Mouse (Mus musculus): Measurements from ENCODE around the gene Rpp14. TPM values are rescaled to one million over a fixed set of nuclear protein-coding genes. Genes with fewer than 3 reads are reported as not detected.

Gene Rpp14
- polyA plus RNA-seq, 1 experiment, result 7.2 TPM

DNA sequence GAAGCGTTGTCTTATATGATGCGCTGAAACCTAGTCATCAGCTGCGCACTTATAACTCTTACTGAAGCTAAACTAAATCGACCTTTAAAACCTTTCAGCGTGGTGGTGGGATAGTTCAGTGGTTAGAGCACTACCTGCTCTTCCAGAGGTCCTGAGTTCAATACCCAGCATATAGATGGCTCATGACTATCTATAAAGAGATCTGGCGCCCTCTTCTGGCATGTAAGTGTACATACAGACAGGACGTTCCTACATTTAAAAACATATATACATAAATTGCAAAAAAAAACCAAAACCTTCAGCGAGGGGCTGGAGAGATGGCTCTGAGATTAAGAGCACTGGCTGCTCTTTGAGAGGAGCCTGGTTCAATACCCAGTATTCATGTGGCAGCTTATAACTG is 35.8 kb upstream of the Rpp14 start:
- 73% methylated on average over 8 of the region's 8 CpGs for WGBS

GRCm38 (mm10) chr14:8044786-8045185 is 35.4 kb upstream of the Rpp14 start:
- no peaks in the 10 kb centered on the region for H3K27me3 ChIP-seq (ENCODE audit: control insufficient read depth, insufficient read depth, low read length)
- H3K27ac ChIP-seq (ENCODE audit: control insufficient read depth, insufficient read depth, low read length), result no peak overlapping the region
- no peaks in the 10 kb centered on the region for H3K4me1 ChIP-seq (replicated peaks; ENCODE audit: control insufficient read depth, insufficient read depth, low read length)
- 88% methylated on average over 6 of the region's 6 CpGs for WGBS
- H3K36me3 ChIP-seq (ENCODE audit: control insufficient read depth, insufficient read depth, low read length), result no peaks in the 10 kb centered on the region
- DNase-seq, result no peak
- no peak for TF ChIP-seq POLR2A (IDR thresholded peaks at IDR 0.05; ENCODE audit: control insufficient read depth, extremely low read depth, insufficient read depth, low read length, poor library complexity)
- TF ChIP-seq CTCF (IDR thresholded peaks at IDR 0.05; ENCODE audit: borderline replicate concordance, control insufficient read depth, extremely low read depth, insufficient read depth, low read length, poor library complexity), result no peak
- H3K4me3 ChIP-seq (ENCODE audit: control insufficient read depth, insufficient read depth, low read length), result no peak overlapping the region

More for the DNA sequence above, 35.8 kb upstream of the Rpp14 start:
- Histone ChIP-seq H3K27ac (ENCODE audit: control insufficient read depth, insufficient read depth, low read length) (no peak overlapping the region), H3K36me3 (ENCODE audit: control insufficient read depth, insufficient read depth, low read length) (no peaks in the 10 kb centered on the region), H3K4me1 (replicated peaks; ENCODE audit: control insufficient read depth, insufficient read depth, low read length) (no peaks in the 10 kb centered on the region), H3K27me3 (ENCODE audit: control insufficient read depth, insufficient read depth, low read length) (no peaks in the 10 kb centered on the region), H3K4me3 (ENCODE audit: control insufficient read depth, insufficient read depth, low read length) (no peak overlapping the region)
- peak; percentile 9 for DNase-seq
- TF ChIP-seq POLR2A (IDR thresholded peaks at IDR 0.05; ENCODE audit: control insufficient read depth, extremely low read depth, insufficient read depth, low read length, poor library complexity), result no peak
- no peak for TF ChIP-seq CTCF (IDR thresholded peaks at IDR 0.05; ENCODE audit: borderline replicate concordance, control insufficient read depth, extremely low read depth, insufficient read depth, low read length, poor library complexity)

DNA sequence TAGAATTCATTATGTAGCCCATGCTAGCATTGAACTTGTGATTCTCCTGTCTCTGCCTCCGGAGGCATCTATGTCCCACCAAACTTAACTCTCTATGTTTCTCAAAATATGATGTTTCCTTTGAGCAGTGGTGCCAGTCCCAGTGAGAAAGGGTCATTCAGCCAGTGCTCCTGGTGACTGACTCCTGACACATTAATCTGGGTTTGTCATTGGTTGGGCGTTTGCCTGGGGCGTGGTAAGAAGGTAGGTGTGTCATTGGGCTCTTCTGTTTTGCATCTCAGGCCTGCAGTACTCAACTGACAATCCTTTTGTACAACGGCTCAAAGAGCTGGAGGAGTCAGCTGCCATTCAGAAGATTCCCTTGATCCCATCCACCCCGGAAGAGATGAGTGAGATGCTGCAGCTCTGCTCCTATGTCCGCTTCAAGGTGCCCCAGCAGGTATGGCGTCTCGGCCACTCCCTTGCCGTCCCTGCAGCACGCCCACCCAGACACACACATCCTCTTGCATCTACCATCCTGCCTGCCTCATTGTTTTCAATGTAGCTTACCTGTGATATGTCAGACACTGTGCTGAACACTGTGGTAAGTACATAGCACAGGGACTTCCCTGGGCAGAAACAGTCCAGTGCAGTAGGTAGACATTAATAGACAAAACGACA is 34.9 kb upstream of the Rpp14 start:
- WGBS, result 95% methylated on average over 11 of the region's 11 CpGs
- no peaks in the 10 kb centered on the region for H3K27me3 ChIP-seq (ENCODE audit: control insufficient read depth, insufficient read depth, low read length)
- H3K4me1 ChIP-seq (replicated peaks; ENCODE audit: control insufficient read depth, insufficient read depth, low read length), result no peaks in the 10 kb centered on the region
- TF ChIP-seq CTCF (IDR thresholded peaks at IDR 0.05; ENCODE audit: borderline replicate concordance, control insufficient read depth, extremely low read depth, insufficient read depth, low read length, poor library complexity) (no peak), POLR2A (IDR thresholded peaks at IDR 0.05; ENCODE audit: control insufficient read depth, extremely low read depth, insufficient read depth, low read length, poor library complexity) (no peak)
- no peak for DNase-seq
- H3K27ac ChIP-seq (ENCODE audit: control insufficient read depth, insufficient read depth, low read length), result no peak overlapping the region
- H3K36me3 ChIP-seq (ENCODE audit: control insufficient read depth, insufficient read depth, low read length), result no peaks in the 10 kb centered on the region
- no peak overlapping the region for H3K4me3 ChIP-seq (ENCODE audit: control insufficient read depth, insufficient read depth, low read length)

DNA sequence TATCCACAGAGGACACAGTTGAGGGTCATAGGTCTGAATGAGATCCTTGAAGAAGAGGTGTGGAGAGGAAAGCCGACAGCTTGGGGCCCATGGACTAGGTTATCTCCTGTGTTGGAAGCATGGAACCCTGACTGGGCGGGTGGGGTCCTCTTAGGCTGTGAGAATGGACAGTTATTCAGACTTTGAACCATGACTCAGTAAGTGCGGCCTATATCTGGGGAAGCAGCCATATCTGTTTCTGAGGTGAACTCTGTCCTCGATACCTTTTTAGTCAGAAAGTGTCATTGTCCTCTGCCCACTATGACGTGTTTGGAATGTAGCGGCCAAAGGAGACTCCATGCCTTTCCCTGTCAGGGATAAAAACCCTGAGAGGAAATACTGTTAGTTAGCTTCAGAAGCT is 33.3 kb upstream of the Rpp14 start:
- no peak overlapping the region for H3K27ac ChIP-seq (ENCODE audit: control insufficient read depth, insufficient read depth, low read length)
- no peaks in the 10 kb centered on the region for H3K4me1 ChIP-seq (replicated peaks; ENCODE audit: control insufficient read depth, insufficient read depth, low read length)
- H3K36me3 ChIP-seq (ENCODE audit: control insufficient read depth, insufficient read depth, low read length), result no peaks in the 10 kb centered on the region
- H3K27me3 ChIP-seq (ENCODE audit: control insufficient read depth, insufficient read depth, low read length), result no peaks in the 10 kb centered on the region
- TF ChIP-seq CTCF (IDR thresholded peaks at IDR 0.05; ENCODE audit: borderline replicate concordance, control insufficient read depth, extremely low read depth, insufficient read depth, low read length, poor library complexity) (no peak), POLR2A (IDR thresholded peaks at IDR 0.05; ENCODE audit: control insufficient read depth, extremely low read depth, insufficient read depth, low read length, poor library complexity) (no peak)
- WGBS, result 98% methylated on average over 6 of the region's 6 CpGs
- DNase-seq, result no peak
- H3K4me3 ChIP-seq (ENCODE audit: control insufficient read depth, insufficient read depth, low read length), result no peak overlapping the region

DNA sequence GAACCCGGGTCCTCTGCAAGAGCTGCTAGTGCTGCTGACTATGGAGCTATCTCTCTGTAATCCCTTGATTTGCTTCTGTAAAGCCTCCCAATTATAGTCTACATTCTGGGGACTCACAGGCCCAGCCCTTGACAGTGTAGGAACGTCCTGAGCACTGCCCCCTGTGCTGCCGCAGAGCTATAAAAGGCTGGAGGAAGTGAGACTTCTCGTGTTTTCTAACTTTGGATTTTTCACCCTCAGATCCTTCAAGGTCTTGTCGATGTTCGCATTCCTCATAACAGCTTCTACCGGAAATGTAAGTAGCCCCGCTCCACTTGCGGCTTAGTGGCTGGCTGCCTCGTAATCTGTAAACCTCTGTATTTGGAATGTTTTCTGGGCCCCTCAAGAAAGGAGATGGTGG is 30.8 kb upstream of the Rpp14 start:
- no peak for DNase-seq
- Histone ChIP-seq H3K27ac (ENCODE audit: control insufficient read depth, insufficient read depth, low read length) (no peak overlapping the region), H3K27me3 (ENCODE audit: control insufficient read depth, insufficient read depth, low read length) (no peaks in the 10 kb centered on the region), H3K4me1 (replicated peaks; ENCODE audit: control insufficient read depth, insufficient read depth, low read length) (no peaks in the 10 kb centered on the region), H3K4me3 (ENCODE audit: control insufficient read depth, insufficient read depth, low read length) (no peak overlapping the region), H3K36me3 (ENCODE audit: control insufficient read depth, insufficient read depth, low read length) (no peaks in the 10 kb centered on the region)
- 91% methylated on average over 10 of the region's 10 CpGs for WGBS
- no peak for TF ChIP-seq POLR2A (IDR thresholded peaks at IDR 0.05; ENCODE audit: control insufficient read depth, extremely low read depth, insufficient read depth, low read length, poor library complexity)
- no peak for TF ChIP-seq CTCF (IDR thresholded peaks at IDR 0.05; ENCODE audit: borderline replicate concordance, control insufficient read depth, extremely low read depth, insufficient read depth, low read length, poor library complexity)

GRCm38 (mm10) chr14:8051869-8052268 is 28.3 kb upstream of the Rpp14 start:
- no peak for TF ChIP-seq CTCF (IDR thresholded peaks at IDR 0.05; ENCODE audit: borderline replicate concordance, control insufficient read depth, extremely low read depth, insufficient read depth, low read length, poor library complexity)
- TF ChIP-seq POLR2A (IDR thresholded peaks at IDR 0.05; ENCODE audit: control insufficient read depth, extremely low read depth, insufficient read depth, low read length, poor library complexity), result no peak
- WGBS, result 93% methylated on average over 2 of the region's 2 CpGs
- H3K4me1 ChIP-seq (replicated peaks; ENCODE audit: control insufficient read depth, insufficient read depth, low read length), result no peaks in the 10 kb centered on the region
- no peak for DNase-seq
- no peaks in the 10 kb centered on the region for H3K36me3 ChIP-seq (ENCODE audit: control insufficient read depth, insufficient read depth, low read length)
- H3K4me3 ChIP-seq (ENCODE audit: control insufficient read depth, insufficient read depth, low read length), result no peak overlapping the region
- H3K27ac ChIP-seq (ENCODE audit: control insufficient read depth, insufficient read depth, low read length), result no peak overlapping the region
- no peaks in the 10 kb centered on the region for H3K27me3 ChIP-seq (ENCODE audit: control insufficient read depth, insufficient read depth, low read length)

- Histone ChIP-seq H3K4me1 (replicated peaks; ENCODE audit: control insufficient read depth, insufficient read depth, low read length) (no peaks in the 10 kb centered on the region), H3K27ac (ENCODE audit: control insufficient read depth, insufficient read depth, low read length) (no peak overlapping the region), H3K36me3 (ENCODE audit: control insufficient read depth, insufficient read depth, low read length) (no peaks in the 10 kb centered on the region), H3K27me3 (ENCODE audit: control insufficient read depth, insufficient read depth, low read length) (no peaks in the 10 kb centered on the region), H3K4me3 (ENCODE audit: control insufficient read depth, insufficient read depth, low read length) (no peak overlapping the region)
- DNase-seq, result no peak
- WGBS, result 98% methylated on average over 7 of the region's 7 CpGs
- TF ChIP-seq CTCF (IDR thresholded peaks at IDR 0.05; ENCODE audit: borderline replicate concordance, control insufficient read depth, extremely low read depth, insufficient read depth, low read length, poor library complexity), result no peak
- no peak for TF ChIP-seq POLR2A (IDR thresholded peaks at IDR 0.05; ENCODE audit: control insufficient read depth, extremely low read depth, insufficient read depth, low read length, poor library complexity)
Observed at GRCm38 (mm10) chr14:8052661-8053060, 27.5 kb upstream of the Rpp14 start.
